Mouse (Mus musculus): ENCODE measurements at regions not wholly inside any gene's neighbourhood (a gene's known extent, or its start where the extent isn't known, plus 50 kb on each side); places are given as distances from the start of the nearest gene placed in this dataset.

DNA sequence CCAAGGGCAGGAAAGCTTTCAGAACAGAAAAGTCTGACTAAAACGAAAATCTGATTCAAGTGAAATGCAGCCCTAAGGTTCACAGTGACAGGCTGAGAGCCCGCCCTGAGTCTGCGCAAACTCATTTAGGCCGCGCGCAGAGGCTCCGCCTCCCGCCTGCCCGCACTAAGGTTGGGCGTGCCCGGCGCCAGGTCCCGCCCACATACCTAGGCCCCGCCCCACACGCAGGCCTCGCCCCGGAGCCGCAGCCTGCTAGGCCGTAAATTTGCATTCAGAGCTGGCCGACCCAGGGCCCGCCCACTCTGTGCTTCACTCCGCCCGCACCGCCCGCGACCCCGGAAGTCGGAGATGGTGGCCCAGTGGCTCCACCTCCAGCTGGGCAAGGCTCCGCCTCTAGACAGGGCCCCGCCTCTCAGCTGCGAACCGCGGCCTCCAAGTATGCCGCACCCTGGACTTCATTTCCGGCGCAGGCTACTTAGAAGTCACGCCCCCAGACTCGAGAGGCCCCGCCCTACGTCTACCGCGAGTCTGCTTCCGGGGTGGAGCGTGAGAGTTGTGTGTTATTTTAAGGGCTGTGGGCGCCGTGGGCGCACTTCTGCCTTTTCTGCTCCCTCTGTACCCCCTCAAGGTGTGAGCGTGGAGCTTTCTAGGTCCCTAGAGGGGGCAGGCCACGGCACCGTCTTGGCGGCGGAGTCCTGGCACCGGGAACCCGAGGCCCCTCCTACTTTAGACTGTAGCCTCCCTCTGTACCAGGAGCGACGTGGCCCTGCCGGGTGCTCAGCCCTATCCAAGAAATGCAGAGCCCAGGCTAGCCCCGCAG, 52.3 kb upstream of the Wnt7b start:
- DNase-seq = peak; percentile 99
- intact Hi-C loops (cut with DNase I) = no loop called here

DNA sequence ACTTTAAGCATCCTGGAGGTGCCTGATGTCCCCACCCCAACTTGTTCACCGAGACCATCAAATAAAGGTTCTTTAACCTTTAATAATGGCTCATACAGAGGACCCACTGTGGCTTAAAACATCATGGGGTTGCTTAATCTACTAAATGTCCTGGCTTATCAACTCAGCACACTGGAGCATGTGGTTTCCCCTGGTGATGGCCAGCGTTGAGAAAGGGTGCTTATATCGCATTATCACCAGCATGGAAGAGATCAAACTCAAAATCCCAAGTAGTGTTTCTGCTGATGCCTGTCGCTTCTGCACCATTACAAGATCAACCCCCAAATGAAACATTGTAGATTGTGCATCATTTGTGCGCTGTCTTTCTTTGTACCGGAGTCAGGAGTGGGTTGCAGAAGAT, 53.2 kb upstream of the Wnt7b start:
- DNase-seq = no peak
- intact Hi-C loops (cut with DNase I) = no loop called here

DNA sequence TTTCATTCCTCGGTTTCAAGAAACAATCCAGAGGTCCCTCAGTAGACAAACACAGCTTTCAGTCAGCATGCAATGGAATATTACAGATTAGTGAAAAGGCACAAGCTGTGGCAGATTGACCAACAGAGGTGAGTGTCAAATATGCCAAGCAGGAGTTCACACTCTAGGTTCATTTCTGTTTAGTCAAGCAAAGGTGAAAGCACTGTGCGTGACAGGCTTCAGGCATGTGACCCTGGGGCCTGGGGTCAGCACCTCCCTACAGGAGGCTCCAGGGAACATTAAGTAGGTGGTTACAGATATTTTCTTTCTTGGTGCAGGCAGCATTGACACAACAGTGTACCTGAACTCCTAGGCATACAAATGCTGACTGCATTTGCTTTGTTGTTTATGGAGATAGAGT, 57.3 kb upstream of the Wnt7b start:
- intact Hi-C loops (cut with DNase I) = no loop called here
- no peak for DNase-seq

DNA sequence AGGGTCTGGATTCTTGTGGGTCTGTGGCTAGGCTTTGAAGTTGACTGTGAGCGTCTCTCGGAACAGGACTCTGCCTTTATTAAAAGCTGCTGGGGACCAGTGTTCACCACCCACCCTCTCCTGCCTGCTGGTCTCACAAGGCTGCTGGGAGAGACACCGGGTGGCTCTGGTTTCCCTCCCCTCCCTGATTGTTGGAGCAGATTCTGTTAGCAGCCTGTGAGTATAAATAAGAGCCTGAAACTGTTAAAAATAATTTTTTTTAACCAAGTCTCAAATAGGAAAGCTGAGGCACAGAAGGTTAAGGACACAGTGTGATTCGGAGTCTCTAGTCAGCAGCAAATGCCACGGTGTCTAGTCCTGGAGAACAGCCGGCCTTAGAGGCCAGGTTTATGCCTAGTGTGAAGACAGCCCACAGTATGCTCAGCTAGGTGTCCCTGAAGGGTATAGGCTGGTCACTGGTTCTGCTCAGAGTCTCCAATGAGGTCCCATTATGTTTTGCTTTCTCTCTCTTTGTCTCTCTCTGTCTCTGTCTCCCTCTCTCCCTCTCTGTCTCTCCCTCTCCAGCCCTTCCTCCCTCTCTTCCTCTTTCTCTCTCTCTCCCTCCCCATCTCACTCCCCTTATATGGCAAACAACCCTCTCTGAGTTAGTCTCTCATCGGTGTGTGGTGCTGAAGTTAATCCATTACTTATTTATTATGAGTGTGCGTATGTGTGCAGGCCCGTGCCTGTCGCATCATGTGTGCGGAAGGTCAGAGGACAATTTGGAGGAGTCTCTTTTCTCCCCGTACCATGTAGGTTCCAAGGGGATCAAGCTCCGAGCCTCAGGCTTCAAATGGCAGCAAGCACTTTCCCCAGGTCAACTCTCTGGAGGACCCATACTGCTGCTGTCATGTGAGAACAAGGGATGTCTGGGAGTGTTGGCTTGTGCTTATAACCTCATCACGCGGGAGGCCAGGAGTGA, 59.1 kb upstream of the Wnt7b start:
- intact Hi-C loops (cut with DNase I) = no loop called here
- DNase-seq = no peak

DNA sequence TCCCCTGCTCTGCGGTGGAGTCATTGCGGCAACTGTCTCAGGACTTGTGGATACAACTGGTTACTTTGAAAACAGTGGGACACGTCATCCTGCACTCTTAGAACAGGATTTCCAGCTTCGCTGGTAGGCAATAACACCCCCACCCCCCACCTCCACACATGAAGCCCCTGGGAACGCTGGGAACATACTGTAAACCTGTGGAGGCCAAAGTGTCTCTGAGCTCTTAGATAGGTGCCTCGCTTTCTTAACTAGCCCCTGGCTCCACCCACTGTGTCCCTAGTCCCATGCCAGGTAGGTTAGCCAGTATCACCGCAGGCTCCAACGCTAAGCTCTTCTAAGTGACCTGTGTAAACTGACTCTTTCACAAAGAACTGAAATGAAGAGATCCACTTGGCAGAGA, 63.1 kb upstream of the Wnt7b start:
- intact Hi-C loops (cut with DNase I) = no loop called here
- peak in 1 of 2 experiments; percentile 44 for DNase-seq

DNA sequence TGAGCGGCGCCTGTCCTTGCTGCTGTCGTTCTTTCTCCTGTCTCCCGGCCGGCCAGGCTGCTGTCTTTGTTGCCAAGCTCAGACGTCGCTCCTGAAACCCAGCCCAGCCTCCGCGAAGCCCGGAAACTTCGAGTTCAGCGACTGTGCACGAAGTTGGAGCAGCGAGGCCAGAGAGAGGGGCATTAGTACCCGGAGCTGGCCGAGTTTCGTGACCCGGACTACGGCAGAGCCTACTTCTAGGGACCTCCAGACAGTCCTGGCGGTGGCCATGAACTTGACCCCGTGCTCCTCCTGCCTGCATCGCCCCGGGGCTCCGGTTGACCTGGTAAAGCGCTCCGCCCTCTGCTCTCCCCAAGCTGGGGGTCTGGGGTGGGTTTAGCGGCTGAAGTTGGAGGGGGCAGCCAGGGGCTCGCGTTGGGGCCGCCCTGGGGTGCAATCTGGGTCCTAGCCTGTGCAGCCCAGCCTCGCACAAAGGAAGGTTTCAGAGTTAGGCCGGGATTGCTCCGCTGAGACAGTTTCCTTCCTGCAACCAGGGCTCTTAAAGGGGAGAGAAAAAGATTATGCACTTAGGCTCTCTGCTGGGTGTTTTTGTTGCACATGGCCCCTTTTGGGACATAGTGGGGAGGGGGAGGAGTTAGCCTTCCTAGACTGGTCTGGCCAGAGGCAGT, 63.8 kb upstream of the Wnt7b start:
- DNase-seq = peak; percentile 81 to 86
- intact Hi-C loops (cut with DNase I) = no loop called here

DNA sequence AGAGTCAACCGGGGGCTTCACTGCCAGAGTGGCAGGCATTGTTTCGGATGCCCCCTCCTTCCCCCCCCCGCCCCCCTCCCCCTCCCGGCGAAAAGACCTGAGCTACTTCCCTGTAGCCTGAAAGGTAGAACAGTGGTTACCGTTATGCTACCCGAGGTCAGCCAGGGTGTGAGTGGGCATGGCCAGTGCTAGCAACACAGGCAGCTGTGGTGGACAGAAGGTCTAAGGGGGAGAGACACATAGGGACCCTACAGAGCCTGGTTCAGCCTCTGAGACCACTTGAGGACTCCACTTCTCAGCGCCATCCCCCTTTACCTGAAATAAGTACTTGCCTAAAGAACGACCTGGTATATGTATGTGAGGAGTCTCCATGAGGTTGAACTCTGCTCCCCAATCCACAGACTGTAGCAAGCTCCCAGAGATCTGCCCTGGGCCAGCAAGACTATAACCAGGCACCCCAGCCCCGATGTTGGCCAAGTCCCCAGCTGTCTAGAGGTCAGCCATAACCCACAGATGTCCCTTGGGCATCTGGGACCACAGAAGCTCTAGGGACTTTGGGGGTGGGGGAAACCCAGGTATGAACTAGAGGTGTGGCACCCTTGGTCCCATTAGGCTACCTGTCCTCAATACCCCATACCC, 64.5 kb upstream of the Wnt7b start:
- intact Hi-C loops (cut with DNase I) = no loop called here

DNA sequence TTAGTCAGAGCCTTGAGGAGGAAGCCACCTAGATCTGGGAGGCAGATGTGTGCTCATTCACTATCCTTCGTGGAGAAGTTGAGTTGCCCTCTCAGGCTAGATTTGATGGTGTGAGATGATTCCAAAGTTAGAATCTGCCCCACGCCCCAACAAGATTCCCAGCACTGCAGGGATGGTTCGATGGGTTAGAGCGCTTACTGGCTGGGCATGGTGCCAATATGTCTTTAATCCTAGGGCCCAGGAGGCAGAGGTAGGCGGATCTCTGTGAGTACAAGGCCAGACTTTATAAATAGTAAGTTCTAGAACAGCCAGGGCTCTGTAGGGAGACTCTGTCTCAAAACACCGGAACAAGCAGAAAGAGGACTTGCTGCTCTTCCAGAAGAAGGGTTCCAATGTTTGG, 65.3 kb upstream of the Wnt7b start:
- DNase-seq = no peak
- intact Hi-C loops (cut with DNase I) = no loop called here

More for the DNA sequence above, 64.5 kb upstream of the Wnt7b start:
- DNase-seq = no peak

DNA sequence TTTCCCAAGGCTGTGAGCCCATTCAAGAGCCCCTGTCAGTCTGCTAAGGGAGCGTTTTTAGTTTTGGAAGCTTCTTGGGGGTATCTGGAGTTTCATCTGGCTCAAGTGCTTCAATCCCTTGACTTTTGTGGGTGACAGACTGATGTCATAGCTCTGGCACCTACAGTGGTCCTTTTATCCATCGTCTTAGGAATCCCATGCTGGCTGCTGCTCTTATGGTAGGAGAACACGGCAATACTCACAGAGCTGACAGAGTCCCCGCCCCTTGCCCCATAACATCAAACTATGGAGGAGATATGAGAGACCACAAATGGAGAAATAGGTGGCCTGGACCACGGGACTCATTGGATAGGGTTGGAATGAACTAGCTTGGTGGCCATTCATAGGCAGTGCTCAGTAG, 68.0 kb upstream of the Wnt7b start:
- intact Hi-C loops (cut with DNase I) = no loop called here
- DNase-seq = no peak

DNA sequence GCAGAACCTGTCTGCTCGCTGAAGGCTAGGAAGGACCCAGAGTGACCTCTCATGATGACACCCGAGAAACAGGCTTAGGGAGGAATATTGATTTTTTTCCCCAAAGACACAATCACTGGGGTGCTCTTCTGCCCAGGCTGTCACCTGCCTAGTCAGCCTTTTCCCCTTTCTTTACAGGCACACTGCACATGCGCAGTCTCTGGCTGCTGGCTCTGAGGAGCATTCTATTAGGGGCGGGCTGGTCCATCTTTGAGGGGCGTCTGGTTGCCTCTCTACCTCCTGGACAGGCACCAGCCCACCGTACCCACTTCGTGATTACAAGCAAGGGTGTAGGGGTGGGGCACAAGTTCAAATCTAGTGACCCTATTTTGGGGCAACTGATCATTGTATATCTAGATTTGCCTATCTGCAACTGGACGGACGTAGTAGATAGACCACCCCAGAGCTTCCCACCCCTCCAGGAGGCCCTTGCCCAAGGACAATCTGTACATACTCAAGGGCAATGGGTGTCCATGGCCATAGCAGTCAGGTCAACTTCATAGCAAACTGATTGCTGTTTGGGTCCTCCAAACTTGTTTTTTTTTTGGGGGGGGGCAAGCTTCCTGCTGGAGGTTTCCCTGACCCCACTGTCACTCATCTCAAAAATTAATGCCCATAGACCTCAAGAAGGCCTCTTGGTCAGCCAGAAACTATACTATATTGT, 69.6 kb upstream of the Wnt7b start:
- no peak for DNase-seq
- intact Hi-C loops (cut with DNase I) = no loop called here

DNA sequence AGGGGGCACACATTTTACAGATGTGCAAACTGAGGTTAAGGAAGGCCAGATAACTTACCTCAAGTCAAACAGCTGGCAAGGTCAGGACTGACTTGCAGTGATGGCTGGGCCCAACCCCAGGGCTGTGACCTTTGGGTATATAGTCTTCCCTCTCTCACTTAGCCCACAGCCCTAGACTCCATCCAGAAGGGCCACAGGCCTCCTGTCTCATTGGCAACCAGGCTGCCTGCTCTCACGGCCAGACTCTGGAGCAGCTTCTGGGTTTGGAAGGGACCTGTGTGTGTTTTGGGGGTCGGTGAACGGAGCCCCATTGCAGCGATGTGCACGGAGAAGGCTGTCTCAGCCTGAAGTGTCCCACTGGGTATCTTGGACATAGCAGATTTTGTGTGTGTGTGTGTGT, 70.2 kb upstream of the Wnt7b start:
- intact Hi-C loops (cut with DNase I) = no loop called here
- no peak for DNase-seq

DNA sequence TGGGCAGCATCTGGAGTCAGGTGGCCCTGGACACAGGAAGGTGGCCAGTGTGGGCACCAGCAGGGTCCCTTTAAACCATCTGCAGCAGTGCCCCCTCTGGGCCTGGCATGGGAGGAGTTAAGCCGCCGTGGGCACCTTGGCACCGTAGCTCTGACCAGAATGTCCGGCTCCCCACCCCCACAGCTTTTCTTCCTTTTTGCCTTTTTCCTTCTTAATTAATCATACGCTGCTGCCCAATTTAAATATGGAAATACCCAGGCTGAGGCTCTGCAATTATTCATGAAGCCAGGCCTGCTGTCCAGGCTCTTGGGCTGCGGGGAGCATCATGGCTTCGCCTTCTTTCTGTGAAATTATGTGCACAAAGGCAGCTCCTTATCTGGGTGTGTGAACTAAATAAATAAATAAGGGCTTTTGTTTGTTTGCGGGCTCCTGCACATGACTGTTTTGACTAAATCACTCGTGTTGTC, 70.6 kb upstream of the Wnt7b start:
- DNase-seq = no peak
- intact Hi-C loops (cut with DNase I) = no loop called here

DNA sequence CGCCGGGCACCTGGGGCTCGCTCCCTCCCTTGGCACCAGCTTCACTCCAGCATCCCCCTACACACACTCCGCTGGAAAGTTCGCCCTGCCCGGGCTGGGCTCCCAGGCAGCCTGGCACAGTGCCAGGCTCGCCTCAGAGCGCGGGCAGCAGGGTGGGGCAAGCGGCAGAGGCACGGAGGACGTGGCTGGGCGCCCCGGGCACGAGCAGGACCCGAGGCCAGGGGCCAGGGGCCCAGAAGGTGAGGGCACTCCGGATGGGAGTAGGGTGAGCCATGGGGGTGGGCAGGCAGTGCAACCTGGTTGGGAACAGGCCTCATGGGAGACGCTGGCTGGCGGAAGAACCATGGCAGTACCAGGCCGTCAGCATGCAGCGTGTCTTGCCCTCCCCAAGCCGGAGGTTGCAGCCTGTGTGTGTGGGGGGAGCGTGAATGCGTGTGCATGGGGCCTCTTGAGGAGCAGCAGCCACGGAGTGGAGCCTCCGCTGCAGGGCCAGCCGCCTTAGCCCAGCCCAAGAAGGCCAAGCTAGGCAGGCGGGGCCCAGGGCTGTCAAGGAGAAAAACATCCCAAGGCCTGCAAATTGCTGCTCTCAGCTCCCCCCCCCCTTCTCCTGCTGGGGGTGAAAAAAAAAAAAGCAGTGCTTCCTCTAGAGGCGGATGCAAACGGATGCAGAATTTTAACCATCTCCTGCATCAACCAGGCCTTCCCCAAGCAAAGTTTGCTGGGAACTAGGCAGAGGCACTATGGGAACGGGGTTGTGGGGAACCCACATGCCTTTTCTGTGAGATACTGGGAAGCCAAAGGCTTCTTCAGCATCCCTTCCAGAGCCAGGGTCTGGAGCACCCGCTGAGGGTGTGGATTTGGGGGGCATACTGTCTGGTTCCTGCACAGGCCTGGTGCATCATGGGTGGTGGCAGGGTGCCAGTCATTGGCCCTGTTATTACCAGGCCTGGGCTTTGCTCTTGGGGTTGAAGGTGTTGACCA, 71.4 kb upstream of the Wnt7b start:
- peak; percentile 85 to 89 for DNase-seq
- intact Hi-C loops (cut with DNase I) = loop anchor here (2.0 kb wide), 1 partner anchor 17 kb away; no protein-coding TSS in a partner anchor

DNA sequence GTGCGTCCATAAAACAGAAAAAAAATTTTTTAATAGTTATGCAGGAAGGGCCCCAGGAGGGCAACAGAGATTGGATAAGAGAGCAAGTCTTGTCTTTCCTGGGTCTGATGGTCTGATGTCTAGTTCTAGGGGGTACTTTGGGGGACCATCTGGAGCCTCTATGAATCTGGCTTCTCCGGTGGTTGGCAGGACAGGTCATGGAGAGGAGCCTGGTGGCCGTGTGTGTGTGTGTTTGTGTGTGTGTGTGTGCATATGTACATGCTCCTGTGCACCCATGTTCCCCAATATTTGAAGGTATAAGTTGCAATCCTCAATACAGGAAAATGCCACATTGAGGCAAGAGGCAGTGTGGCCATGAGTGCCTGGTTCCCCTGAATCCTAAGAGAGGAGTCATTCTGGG, 72.5 kb upstream of the Wnt7b start:
- no peak for DNase-seq
- intact Hi-C loops (cut with DNase I) = loop anchor here (2.0 kb wide), 1 partner anchor 16 kb away; no protein-coding TSS in a partner anchor

DNA sequence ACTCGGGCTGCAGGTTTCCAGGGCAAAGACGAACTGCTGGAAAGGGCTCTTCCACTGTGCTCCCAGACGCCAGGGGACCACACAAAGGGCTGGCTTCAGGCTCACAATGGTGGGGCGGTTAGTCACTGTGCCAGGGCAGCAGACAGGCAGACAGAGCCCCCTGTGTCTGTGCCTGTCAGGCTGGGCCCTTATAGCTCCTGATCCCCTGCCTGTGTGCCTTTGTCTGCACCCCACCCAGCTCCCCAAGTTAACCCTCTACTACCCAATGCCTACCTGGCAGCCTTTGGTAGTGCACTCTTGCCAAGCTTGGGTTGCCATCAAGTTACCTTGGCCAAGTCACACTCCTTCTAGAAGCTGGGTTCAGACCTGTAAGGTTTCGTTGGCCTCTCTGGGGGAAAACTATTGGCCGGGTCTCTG, 73.5 kb upstream of the Wnt7b start:
- DNase-seq = no peak
- intact Hi-C loops (cut with DNase I) = loop anchor here (2.0 kb wide), 1 partner anchor 15 kb away; no protein-coding TSS in a partner anchor

DNA sequence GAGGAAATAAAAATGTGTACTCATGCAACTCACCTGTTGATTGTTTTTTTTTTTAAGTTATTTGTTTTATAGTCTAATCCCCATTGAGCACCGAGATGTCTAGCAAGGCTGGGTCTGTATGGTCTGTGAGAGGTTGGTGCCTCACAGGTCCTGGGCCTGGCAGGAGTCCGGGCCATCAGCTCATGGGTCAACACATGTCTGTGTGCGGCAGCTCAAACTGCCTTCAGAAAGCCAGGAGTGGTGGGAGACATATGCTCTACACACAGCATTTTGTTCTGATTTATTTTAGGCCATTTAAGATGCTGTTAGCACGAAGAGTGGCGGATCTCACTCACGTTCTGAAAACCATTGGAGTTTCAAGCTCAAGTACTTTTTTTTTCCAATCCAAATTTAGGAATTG, 74.6 kb upstream of the Wnt7b start:
- DNase-seq = no peak
- intact Hi-C loops (cut with DNase I) = no loop called here

DNA sequence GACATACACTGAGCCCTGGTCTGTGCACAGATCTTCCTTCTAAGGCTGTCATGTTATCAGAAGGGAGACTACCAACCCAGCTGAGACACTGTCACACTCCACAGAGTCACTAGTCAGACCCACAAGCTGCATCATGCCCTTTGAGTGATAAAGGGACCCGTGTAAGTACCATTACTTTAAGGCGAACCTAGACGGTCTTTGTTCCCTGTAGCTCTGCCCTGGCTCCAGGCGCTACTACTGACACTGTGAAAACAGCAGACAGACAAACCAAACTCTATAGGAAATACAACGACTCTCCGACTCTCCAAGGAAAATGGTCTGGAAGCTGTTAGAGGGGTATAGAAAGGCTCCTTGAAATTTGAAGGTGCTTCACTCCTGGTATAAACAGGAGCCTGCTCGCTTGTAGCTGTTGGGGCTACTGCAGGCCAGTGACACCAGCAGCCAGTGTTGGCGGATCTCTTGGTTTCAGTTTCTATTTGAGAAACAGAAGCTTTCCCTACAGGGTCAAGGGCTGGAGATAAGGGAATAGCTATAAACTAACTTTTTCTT, 75.2 kb upstream of the Wnt7b start:
- intact Hi-C loops (cut with DNase I) = no loop called here
- DNase-seq = peak in 1 of 2 experiments; percentile 54
